10 mouse cellular contexts compared by ENCODE assay signal in the genomic region with DNA sequence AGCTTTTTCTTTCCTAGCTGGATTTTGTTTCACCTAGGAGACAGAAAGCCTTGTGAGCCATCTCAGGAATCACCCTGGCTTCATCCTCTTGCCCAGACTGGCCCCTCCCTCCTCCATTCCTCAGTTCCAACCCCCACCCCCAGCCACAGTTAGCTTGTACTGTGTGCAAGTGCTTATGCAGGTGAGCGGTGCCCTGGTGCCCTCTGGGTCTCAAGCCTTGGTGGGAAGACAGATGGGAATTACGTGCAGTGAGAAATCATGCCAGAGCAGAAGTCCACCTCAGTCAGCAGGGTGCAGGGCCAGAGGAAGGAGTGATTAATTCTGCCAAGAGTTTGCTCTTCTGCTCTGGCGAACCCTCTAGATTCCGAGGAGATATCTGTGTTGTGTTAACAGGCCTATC.
DNase-seq lines count a peak whose midpoint lies in the region; ATAC-seq and TF ChIP-seq lines count a peak whose summit lies in the region.
"Had no signal": no experiment of that assay in that cellular context is flagged by ENCODE, and none has a peak within 500 bp of the region (broad histone marks: within the 10 kb centered on the region; RNA-seq: fewer than 3 reads in every experiment).

No protein-coding gene starts in this region.

- H3K36me3 ChIP-seq in heart, postnatal 0 days (replicated peaks; ENCODE audit: control insufficient read depth, insufficient read depth, low read length) = no peaks in the 10 kb centered on the region
- no peaks in the 10 kb centered on the region for H3K36me3 ChIP-seq in midbrain, embryonic 13.5 days
- no peaks in the 10 kb centered on the region for H3K36me3 ChIP-seq in midbrain, embryonic 15.5 days (replicated peaks)
- H3K36me3 ChIP-seq in hindbrain, embryonic 14.5 days (replicated peaks; ENCODE audit: control insufficient read depth, insufficient read depth) = no peaks in the 10 kb centered on the region
- no peaks in the 10 kb centered on the region for H3K36me3 ChIP-seq in stomach, postnatal 0 days (ENCODE audit: control insufficient read depth, insufficient read depth, low read length)
- H3K36me3 ChIP-seq: midbrain, embryonic 12.5 days had no signal

- no peak overlapping the region for H3K4me3 ChIP-seq in heart, postnatal 0 days (ENCODE audit: low read depth, low read length)
- H3K4me3 ChIP-seq in midbrain, embryonic 13.5 days (replicated peaks) = no peak overlapping the region
- no peak overlapping the region for H3K4me3 ChIP-seq in midbrain, embryonic 15.5 days
- H3K4me3 ChIP-seq in hindbrain, embryonic 14.5 days (replicated peaks; ENCODE audit: low read length) = no peak overlapping the region
- H3K4me3 ChIP-seq in stomach, postnatal 0 days (ENCODE audit: low read depth, low read length) = no peak overlapping the region
- H3K4me3 ChIP-seq: midbrain, embryonic 12.5 days had no signal

- no peak for DNase-seq in heart, postnatal 0 days (ENCODE audit: low spot score)
- DNase-seq in heart, adult 18-20 months = no peak
- DNase-seq in hindbrain, embryonic 14.5 days (ENCODE audit: low spot score) = no peak
- DNase-seq in stomach, postnatal 0 days (ENCODE audit: low spot score) = no peak
- DNase-seq in Muller cell, postnatal 12 days (ENCODE audit: inconsistent ontology term) = no peak
- no peak for DNase-seq in embryo, embryonic 9.5 days (ENCODE audit: extremely low spot score)

- no peak overlapping the region for H3K9ac ChIP-seq in heart, postnatal 0 days (replicated peaks; ENCODE audit: low read depth, low read length)
- no peak overlapping the region for H3K9ac ChIP-seq in midbrain, embryonic 13.5 days (replicated peaks)
- H3K9ac ChIP-seq in midbrain, embryonic 15.5 days = no peak overlapping the region
- no peak overlapping the region for H3K9ac ChIP-seq in hindbrain, embryonic 14.5 days
- no peak overlapping the region for H3K9ac ChIP-seq in stomach, postnatal 0 days (ENCODE audit: low read length)
- H3K9ac ChIP-seq: midbrain, embryonic 12.5 days had no signal

- H3K4me2 ChIP-seq in heart, postnatal 0 days (ENCODE audit: low read depth, low read length) = no peak overlapping the region
- H3K4me2 ChIP-seq in midbrain, embryonic 13.5 days (replicated peaks) = no peak overlapping the region
- H3K4me2 ChIP-seq in midbrain, embryonic 15.5 days = no peak overlapping the region
- no peak overlapping the region for H3K4me2 ChIP-seq in hindbrain, embryonic 14.5 days (replicated peaks)
- H3K4me2 ChIP-seq in stomach, postnatal 0 days (replicated peaks; ENCODE audit: low read depth) = no peak overlapping the region
- H3K4me2 ChIP-seq: midbrain, embryonic 12.5 days had no signal

- 28% methylated on average over 4 of the region's 4 CpGs for WGBS in heart, postnatal 0 days
- WGBS in midbrain, embryonic 13.5 days = 74% methylated on average over 4 of the region's 4 CpGs
- 70% methylated on average over 4 of the region's 4 CpGs for WGBS in midbrain, embryonic 15.5 days
- WGBS in hindbrain, embryonic 14.5 days = 64% methylated on average over 4 of the region's 4 CpGs
- 38% methylated on average over 4 of the region's 4 CpGs for WGBS in stomach, postnatal 0 days

- no peaks in the 10 kb centered on the region for H3K27me3 ChIP-seq in heart, postnatal 0 days (ENCODE audit: control insufficient read depth, insufficient read depth, low read length)
- H3K27me3 ChIP-seq in midbrain, embryonic 13.5 days = no peaks in the 10 kb centered on the region
- H3K27me3 ChIP-seq in midbrain, embryonic 15.5 days (replicated peaks) = no peaks in the 10 kb centered on the region
- no peaks in the 10 kb centered on the region for H3K27me3 ChIP-seq in hindbrain, embryonic 14.5 days (ENCODE audit: control insufficient read depth, insufficient read depth, low read length)
- H3K27me3 ChIP-seq in stomach, postnatal 0 days (ENCODE audit: control insufficient read depth, insufficient read depth, low read length) = no peaks in the 10 kb centered on the region
- H3K27me3 ChIP-seq: midbrain, embryonic 12.5 days had no signal

- no peak for ATAC-seq in heart, postnatal 0 days (ENCODE audit: insufficient read depth, low read depth)
- peak; percentile 43; the same call in 1 of the 2 replicates for ATAC-seq in midbrain, embryonic 13.5 days
- no peak for ATAC-seq in midbrain, embryonic 15.5 days (replicated peaks)
- no peak for ATAC-seq in hindbrain, embryonic 14.5 days (ENCODE audit: low FRiP score)
- no peak for ATAC-seq in stomach, postnatal 0 days (ENCODE audit: low FRiP score, low TSS enrichment)
- ATAC-seq: intestine, postnatal 0 days had no signal

- no peak for TF ChIP-seq CTCF in heart, postnatal 0 days (IDR thresholded peaks at IDR 0.05; ENCODE audit: low read depth)
- TF ChIP-seq CTCF in stomach, postnatal 0 days (IDR thresholded peaks at IDR 0.05; ENCODE audit: low read depth) = no peak

- no peaks in the 10 kb centered on the region for H3K9me3 ChIP-seq in heart, postnatal 0 days (replicated peaks; ENCODE audit: control insufficient read depth, low read length)
- H3K9me3 ChIP-seq in midbrain, embryonic 13.5 days = no peaks in the 10 kb centered on the region
- H3K9me3 ChIP-seq in midbrain, embryonic 15.5 days = no peaks in the 10 kb centered on the region
- no peaks in the 10 kb centered on the region for H3K9me3 ChIP-seq in hindbrain, embryonic 14.5 days (ENCODE audit: control insufficient read depth, low read length)
- no peaks in the 10 kb centered on the region for H3K9me3 ChIP-seq in stomach, postnatal 0 days (ENCODE audit: control insufficient read depth, low read length)
- H3K9me3 ChIP-seq: midbrain, embryonic 12.5 days had no signal

- peak overlapping the region; percentile 65 for H3K27ac ChIP-seq in heart, postnatal 0 days (ENCODE audit: low read depth)
- peak overlapping the region; percentile 51; the same call in 1 of the 2 replicates for H3K27ac ChIP-seq in midbrain, embryonic 13.5 days
- H3K27ac ChIP-seq in midbrain, embryonic 15.5 days = no peak overlapping the region
- H3K27ac ChIP-seq in hindbrain, embryonic 14.5 days = 0 out of 2 replicates have a peak overlapping the region, but pooled peaks have one; percentile 2
- 0 out of 2 replicates have a peak overlapping the region, but pooled peaks have one; percentile 5 for H3K27ac ChIP-seq in stomach, postnatal 0 days (replicated peaks)
- H3K27ac ChIP-seq: midbrain, embryonic 12.5 days had no signal

- H3K4me1 ChIP-seq in heart, postnatal 0 days (ENCODE audit: control insufficient read depth, insufficient read depth) = peaks cover 30% of the 10 kb centered on the region
- peaks cover 12% of the 10 kb centered on the region; the same call in 1 of the 2 replicates for H3K4me1 ChIP-seq in midbrain, embryonic 13.5 days (replicated peaks)
- H3K4me1 ChIP-seq in midbrain, embryonic 15.5 days = peaks cover 11% of the 10 kb centered on the region
- peaks cover 15% of the 10 kb centered on the region for H3K4me1 ChIP-seq in hindbrain, embryonic 14.5 days (replicated peaks; ENCODE audit: control insufficient read depth, insufficient read depth, low read length)
- no peaks in the 10 kb centered on the region for H3K4me1 ChIP-seq in stomach, postnatal 0 days (replicated peaks; ENCODE audit: control insufficient read depth, insufficient read depth)

- TF ChIP-seq EP300 in heart, postnatal 0 days (IDR thresholded peaks at IDR 0.05; ENCODE audit: low read depth) = no peak
- TF ChIP-seq EP300 in stomach, postnatal 0 days (optimal IDR thresholded peaks at IDR 0.05) = no peak
